Mouse (Mus musculus): ENCODE measurements around the gene Decr2.

- no peak for TF ChIP-seq GATA1 (IDR thresholded peaks at IDR 0.05; ENCODE audit: borderline replicate concordance, low read length)
- TF ChIP-seq FLI1 (IDR thresholded peaks at IDR 0.05; ENCODE audit: low read length), result no peak
Observed at GRCm38 (mm10) chr17:26045285-26045684, 44.9 kb downstream of the Decr2 start.

Data from megakaryocyte, embryonic 14.5 days (primary cell).